Mouse (Mus musculus) testis, adult 2 months (tissue): ENCODE results near the gene Ssbp4.

Source experiments
- CTCF ChIP-seq: fragments of 200-500 bp; IDR thresholded peaks from 2 replicates; pipeline ENCODE4 v1.5.1; 2012; ENCODE audit warnings: low read depth, mild to moderate bottlenecking, inconsistent platforms, low read length, moderate library complexity; ENCODE audit not compliant: control insufficient read depth, insufficient read depth, insufficient replicate concordance
- POLR2A ChIP-seq: fragments of 200-500 bp; IDR thresholded peaks from 2 replicates; pipeline ENCODE4 v1.6.1; 2012; ENCODE audit warnings: low read depth, mild to moderate bottlenecking, inconsistent platforms, low read length, moderate library complexity; ENCODE audit not compliant: control insufficient read depth

GRCm38 (mm10) chr8:70607898-70608748 is 549 bp downstream of the Ssbp4 start:
- no peak for TF ChIP-seq CTCF
- TF ChIP-seq POLR2A = no peak
